ENCODE assay signal across 9 mouse cellular contexts in the genomic region with DNA sequence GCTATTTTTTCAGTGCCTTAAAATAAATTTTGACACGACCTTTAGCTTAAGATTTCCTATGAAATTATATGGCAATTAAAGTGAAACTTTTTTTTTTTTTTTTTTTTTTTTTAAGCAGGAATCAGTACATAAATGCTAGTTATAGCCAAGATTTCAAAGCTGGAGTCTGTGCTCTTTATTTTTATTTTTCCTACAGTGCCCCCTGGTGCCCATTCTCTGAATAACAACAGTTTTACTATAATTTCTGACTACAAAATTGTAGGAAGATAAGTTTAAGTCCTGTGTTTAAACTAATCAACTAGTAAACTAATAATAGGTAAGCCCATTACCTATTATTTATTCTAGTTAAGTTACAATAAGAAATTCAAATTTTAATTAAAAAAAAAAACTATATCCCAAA.
A peak's percentile ranks its signal among the peaks of the same experiment; 100 is the strongest.
DNase-seq lines count a peak whose midpoint lies in the region; ATAC-seq lines count a peak whose summit lies in the region.
"Had no signal": no experiment of that assay in that cellular context is flagged by ENCODE, and none has a peak within 500 bp of the region (broad histone marks: within the 10 kb centered on the region; RNA-seq: fewer than 3 reads in every experiment).

No protein-coding gene starts in this region.

- no peak for ATAC-seq in embryonic facial prominence, embryonic 11.5 days (replicated peaks; ENCODE audit: insufficient number of reproducible peaks, low FRiP score, low TSS enrichment, low read depth)
- ATAC-seq in CD4-positive, CD25-positive, alpha-beta regulatory T cell, adult 4 months: peak; percentile 29

- no peak overlapping the region for H3K9ac ChIP-seq in embryonic facial prominence, embryonic 11.5 days (replicated peaks; ENCODE audit: low read length)
- H3K9ac ChIP-seq: liver, embryonic 15.5 days had no signal

- peak; percentile 72 for DNase-seq in embryonic facial prominence, embryonic 11.5 days (ENCODE audit: low spot score)
- no peak for DNase-seq in embryonic facial prominence, embryonic 10.5 days (ENCODE audit: low spot score)
- DNase-seq in left cerebral cortex, adult 18-20 months (ENCODE audit: low spot score in 2 of 2): peak; percentile 39 to 61
- DNase-seq in left cerebral cortex, adult 8-10 months (ENCODE audit: low spot score in 2 of 2): no peak
- DNase-seq in cerebellum, postnatal 10 days: peak; percentile 69 to 82
- DNase-seq in left cerebral cortex, postnatal 14 days (ENCODE audit: low spot score in 2 of 2): peak; percentile 69 to 78
- DNase-seq in urinary bladder, postnatal 36 days (ENCODE audit: low spot score in 2 of 2): no peak

- H3K4me2 ChIP-seq in embryonic facial prominence, embryonic 11.5 days (ENCODE audit: low read depth, low read length): no peak overlapping the region
- H3K4me2 ChIP-seq: liver, embryonic 15.5 days had no signal

- H3K27me3 ChIP-seq in embryonic facial prominence, embryonic 11.5 days (ENCODE audit: control insufficient read depth, insufficient read depth, low read length): no peaks in the 10 kb centered on the region
- H3K27me3 ChIP-seq in embryonic facial prominence, embryonic 10.5 days (replicated peaks; ENCODE audit: low read depth, poor library complexity, severe bottlenecking): no peaks in the 10 kb centered on the region
- H3K27me3 ChIP-seq: liver, embryonic 15.5 days had no signal

- no peak overlapping the region for H3K27ac ChIP-seq in embryonic facial prominence, embryonic 11.5 days (replicated peaks; ENCODE audit: low read depth, low read length)
- no peak overlapping the region for H3K27ac ChIP-seq in embryonic facial prominence, embryonic 10.5 days (replicated peaks)
- H3K27ac ChIP-seq: liver, embryonic 15.5 days had no signal

- no peaks in the 10 kb centered on the region for H3K4me1 ChIP-seq in embryonic facial prominence, embryonic 11.5 days (ENCODE audit: control insufficient read depth, insufficient read depth, low read length)
- no peaks in the 10 kb centered on the region for H3K4me1 ChIP-seq in embryonic facial prominence, embryonic 10.5 days
- H3K4me1 ChIP-seq: liver, embryonic 15.5 days had no signal

- WGBS in embryonic facial prominence, embryonic 11.5 days: 0% methylated on average over 1 of the region's 1 CpGs
- 15% methylated on average over 1 of the region's 1 CpGs for WGBS in embryonic facial prominence, embryonic 10.5 days

- H3K4me3 ChIP-seq in embryonic facial prominence, embryonic 11.5 days (ENCODE audit: low read depth, low read length): no peak overlapping the region
- no peak overlapping the region for H3K4me3 ChIP-seq in embryonic facial prominence, embryonic 10.5 days
- H3K4me3 ChIP-seq: liver, embryonic 15.5 days had no signal

- no peaks in the 10 kb centered on the region for H3K36me3 ChIP-seq in embryonic facial prominence, embryonic 11.5 days (replicated peaks; ENCODE audit: control insufficient read depth, insufficient read depth, low read depth, low read length)
- no peaks in the 10 kb centered on the region for H3K36me3 ChIP-seq in embryonic facial prominence, embryonic 10.5 days (replicated peaks)
- H3K36me3 ChIP-seq: liver, embryonic 15.5 days had no signal

- intact Hi-C loops in left cerebral cortex, postnatal 14 days (cut with DNase I): loop anchor here (5.0 kb wide), 2 partner anchors 356 to 456 kb away; no protein-coding TSS in a partner anchor

- no peaks in the 10 kb centered on the region for H3K9me3 ChIP-seq in embryonic facial prominence, embryonic 11.5 days (replicated peaks; ENCODE audit: control insufficient read depth, low read length)
- H3K9me3 ChIP-seq in embryonic facial prominence, embryonic 10.5 days: no peaks in the 10 kb centered on the region
- H3K9me3 ChIP-seq: liver, embryonic 15.5 days had no signal

Comparison
In these comparisons a context has a peak if more than half of its experiments do, and no peak if none do; other contexts are left out.
1. DNase-seq: peak in embryonic facial prominence, embryonic 11.5 days (single experiment), left cerebral cortex, adult 18-20 months (2 of 2), cerebellum, postnatal 10 days (2 of 2) and left cerebral cortex, postnatal 14 days (2 of 2); none in embryonic facial prominence, embryonic 10.5 days (single experiment), left cerebral cortex, adult 8-10 months (0 of 2) and urinary bladder, postnatal 36 days (0 of 2).